ENCODE assay signal across 8 mouse cellular contexts in genomic region chr7:107708491-107709112, GRCm38 (mm10). TPM values are rescaled to one million over a fixed set of nuclear protein-coding genes. Genes with fewer than 3 reads are reported as not detected.
DNase-seq lines count a peak whose midpoint lies in the region; ATAC-seq and TF ChIP-seq lines count a peak whose summit lies in the region.

No protein-coding gene starts in this region.

- H3K4me3 ChIP-seq in ES-Bruce4 (ENCODE audit: low read depth, low read length), result peak overlapping the region; percentile 40
- H3K4me3 ChIP-seq in hindbrain, embryonic 11.5 days (ENCODE audit: low read depth, low read length), result no peak overlapping the region
- peak overlapping the region; percentile 22 for H3K4me3 ChIP-seq in lung, embryonic 14.5 days (ENCODE audit: low read depth, low read length)
- peak overlapping the region; percentile 15; the same call in 1 of the 2 replicates for H3K4me3 ChIP-seq in olfactory bulb, adult 2 months (ENCODE audit: insufficient read depth, low read depth, low read length)

- no peak overlapping the region for H3K9ac ChIP-seq in ES-Bruce4 (ENCODE audit: low read depth, poor library complexity, severe bottlenecking)
- no peak overlapping the region for H3K9ac ChIP-seq in hindbrain, embryonic 11.5 days (ENCODE audit: low read depth, low read length)
- peak overlapping the region; percentile 26; the same call in 1 of the 2 replicates for H3K9ac ChIP-seq in lung, embryonic 14.5 days

- H3K36me3 ChIP-seq in ES-Bruce4 (ENCODE audit: control insufficient read depth, insufficient read depth, low read length, poor library complexity, severe bottlenecking), result no peaks in the 10 kb centered on the region
- H3K36me3 ChIP-seq in hindbrain, embryonic 11.5 days (ENCODE audit: control insufficient read depth, insufficient read depth, low read length), result no peaks in the 10 kb centered on the region
- H3K36me3 ChIP-seq in lung, embryonic 14.5 days (ENCODE audit: insufficient read depth), result no peaks in the 10 kb centered on the region

- TF ChIP-seq POLR2A in ES-Bruce4 (IDR thresholded peaks at IDR 0.05; ENCODE audit: insufficient read depth, low read length), result no peak
- TF ChIP-seq POLR2A in olfactory bulb, adult 2 months (IDR thresholded peaks at IDR 0.05; ENCODE audit: insufficient read depth, low read depth, low read length), result no peak

- peak; percentile 55 for TF ChIP-seq CTCF in ES-Bruce4 (IDR thresholded peaks at IDR 0.05; ENCODE audit: low read depth, low read length)
- peak; percentile 77 for TF ChIP-seq CTCF in lung, embryonic 14.5 days (IDR thresholded peaks at IDR 0.05; ENCODE audit: low read depth)
- TF ChIP-seq CTCF in olfactory bulb, adult 2 months (IDR thresholded peaks at IDR 0.05; ENCODE audit: insufficient read depth, low read depth, low read length), result no peak

- ATAC-seq in hindbrain, embryonic 11.5 days (ENCODE audit: low FRiP score), result peak; percentile 88
- ATAC-seq in lung, embryonic 14.5 days (ENCODE audit: insufficient read depth), result peak; percentile 98

- 0 out of 2 replicates have a peak overlapping the region, but pooled peaks have one; percentile 13 for H3K4me2 ChIP-seq in hindbrain, embryonic 11.5 days (replicated peaks; ENCODE audit: low read depth, low read length)
- H3K4me2 ChIP-seq in lung, embryonic 14.5 days, result peak overlapping the region; percentile 53

- H3K9me3 ChIP-seq in ES-Bruce4 (replicated peaks; ENCODE audit: control insufficient read depth, insufficient read depth, low read length, poor library complexity, severe bottlenecking), result no peaks in the 10 kb centered on the region
- H3K9me3 ChIP-seq in hindbrain, embryonic 11.5 days (ENCODE audit: control insufficient read depth, low read length), result no peaks in the 10 kb centered on the region
- H3K9me3 ChIP-seq in lung, embryonic 14.5 days (ENCODE audit: low read depth, low read length), result no peaks in the 10 kb centered on the region

- WGBS in hindbrain, embryonic 11.5 days, result 7% methylated on average over 10 of the region's 10 CpGs
- under 1% methylated on average over 10 of the region's 10 CpGs for WGBS in lung, embryonic 14.5 days
- WGBS in olfactory bulb, adult 2 months, result 13% methylated on average over 10 of the region's 10 CpGs

- H3K27ac ChIP-seq in ES-Bruce4 (ENCODE audit: insufficient read depth, low read length), result no peak overlapping the region
- H3K27ac ChIP-seq in hindbrain, embryonic 11.5 days (ENCODE audit: low read depth, low read length), result no peak overlapping the region
- H3K27ac ChIP-seq in lung, embryonic 14.5 days (ENCODE audit: low read depth), result peak overlapping the region; percentile 28
- H3K27ac ChIP-seq in olfactory bulb, adult 2 months (ENCODE audit: insufficient read depth, low read depth, low read length), result no peak overlapping the region

- peaks cover 2% of the 10 kb centered on the region for H3K4me1 ChIP-seq in ES-Bruce4 (ENCODE audit: control insufficient read depth, insufficient read depth, low read length)
- H3K4me1 ChIP-seq in hindbrain, embryonic 11.5 days (replicated peaks; ENCODE audit: control insufficient read depth, insufficient read depth, low read length), result no peaks in the 10 kb centered on the region
- H3K4me1 ChIP-seq in lung, embryonic 14.5 days (ENCODE audit: insufficient read depth), result 0 out of 2 replicates have a peak, but pooled peaks cover 3% of the 10 kb centered on the region
- H3K4me1 ChIP-seq in olfactory bulb, adult 2 months (ENCODE audit: control insufficient read depth, insufficient read depth, low read length), result peaks cover 4% of the 10 kb centered on the region

- no peaks in the 10 kb centered on the region for H3K27me3 ChIP-seq in ES-Bruce4 (ENCODE audit: control insufficient read depth, insufficient read depth, low read length, poor library complexity, severe bottlenecking)
- no peaks in the 10 kb centered on the region for H3K27me3 ChIP-seq in hindbrain, embryonic 11.5 days (ENCODE audit: control insufficient read depth, insufficient read depth, low read length)
- H3K27me3 ChIP-seq in lung, embryonic 14.5 days (ENCODE audit: insufficient read depth, low read length), result no peaks in the 10 kb centered on the region

- TF ChIP-seq EP300 in ES-Bruce4 (IDR thresholded peaks at IDR 0.05; ENCODE audit: insufficient read depth, low read depth, low read length), result no peak

- peak; percentile 3 for DNase-seq in cerebellum, adult 11-12 months
- peak; percentile 56 to 79 for DNase-seq in frontal cortex, adult 2 months (ENCODE audit: extremely low spot score in 1 of 2, low spot score in 1 of 2)
- DNase-seq in hindbrain, embryonic 11.5 days (ENCODE audit: low spot score), result peak; percentile 76
- peak; percentile 36 for DNase-seq in layer of hippocampus, adult 9-10 months (ENCODE audit: low spot score)
- peak; percentile 90 for DNase-seq in lung, embryonic 14.5 days
- DNase-seq in testis, postnatal 14 days (ENCODE audit: low spot score), result peak; percentile 80

RNA-seq across cellular contexts. Expression of gene Cyb5r2, which starts 49.2 kb away (rescaled TPM):
- polyA plus RNA-seq in ES-Bruce4 (2011; ENCODE audit: insufficient read depth, insufficient read length, low read depth, missing spikeins), result 0.63 and 1.9 TPM in 2 replicates
- polyA plus RNA-seq in frontal cortex, adult 2 months (2012; rRNA removed), result 0.10 and 0.17 TPM in 2 replicates
- polyA plus RNA-seq in hindbrain, embryonic 11.5 days (2014; fragmentation: Nextera tagmentation; extraction: Ambion mirVana), result 0.14 and 0.24 TPM in 2 replicates
- polyA plus RNA-seq in lung, embryonic 14.5 days (2014; fragmentation: Nextera tagmentation; extraction: Ambion mirVana), result 0.14 and 0.18 TPM in 2 replicates
- not detected in 2 replicates for polyA plus RNA-seq in olfactory bulb, adult 2 months (2012; ENCODE audit: insufficient read depth, insufficient read length, low replicate concordance, missing spikeins)

Comparison
In these comparisons a context has a peak if more than half of its experiments do, and no peak if none do; other contexts are left out.
1. DNase-seq: peak in every context shown above with its lines; median percentile 90 in lung, embryonic 14.5 days; 80 in testis, postnatal 14 days; 76 in hindbrain, embryonic 11.5 days; 68 in frontal cortex, adult 2 months; 36 in layer of hippocampus, adult 9-10 months; 3 in cerebellum, adult 11-12 months.